Mouse (Mus musculus) heart, embryonic 11.5 days (tissue): ENCODE measurements around the gene Col27a1. TPM values are rescaled to one million over a fixed set of nuclear protein-coding genes. Genes with fewer than 3 reads are reported as not detected.

Source experiments
- ATAC-seq: fragments of 200-750 bp; cut with Nextera tagmentation; replicated peaks from 2 replicates; pipeline ENCODE4 v1.8.0; 2017; ENCODE audit warnings: moderate library complexity; ENCODE audit not compliant: insufficient number of reproducible peaks, low FRiP score, low TSS enrichment
- H3K27ac ChIP-seq: fragments of 300-500 bp; sonication (generic); 2 replicates; pipeline ENCODE4 v1.5.1; 2014; ENCODE audit warnings: mild to moderate bottlenecking, low read depth, low read length
- H3K27me3 ChIP-seq: fragments of 300-500 bp; sonication (generic); 2 replicates; pipeline ENCODE4 v1.6.1; 2014; ENCODE audit warnings: mild to moderate bottlenecking, low read length, mixed read lengths; ENCODE audit not compliant: control insufficient read depth, insufficient read depth
- H3K36me3 ChIP-seq: fragments of 300-500 bp; sonication (generic); 2 replicates; pipeline ENCODE4 v1.6.1; 2014; ENCODE audit warnings: mild to moderate bottlenecking, low read length, moderate library complexity, mixed read lengths; ENCODE audit not compliant: control insufficient read depth, insufficient read depth
- H3K4me1 ChIP-seq: fragments of 300-500 bp; sonication (generic); 2 replicates; pipeline ENCODE4 v1.6.1; 2014; ENCODE audit warnings: low read length; ENCODE audit not compliant: control insufficient read depth, insufficient read depth
- H3K4me2 ChIP-seq: fragments of 300-500 bp; sonication (generic); 2 replicates; pipeline ENCODE4 v1.6.1; 2014; ENCODE audit warnings: mild to moderate bottlenecking, moderate library complexity
- H3K4me3 ChIP-seq: fragments of 300-500 bp; sonication (generic); 2 replicates; pipeline ENCODE4 v1.5.1; 2014; ENCODE audit warnings: low read depth, low read length
- H3K9ac ChIP-seq: fragments of 300-500 bp; sonication (generic); 2 replicates; pipeline ENCODE4 v1.6.1; 2014; ENCODE audit warnings: mild to moderate bottlenecking, low read depth, low read length, moderate library complexity
- H3K9me3 ChIP-seq: fragments of 300-500 bp; sonication (generic); replicated peaks from 2 replicates; pipeline ENCODE4 v1.6.1; 2016; ENCODE audit warnings: low read length; ENCODE audit not compliant: control insufficient read depth
- WGBS: fragments of 180-500 bp; shearing (Covaris S2); extraction: QIAGEN DNeasy Blood & Tissue Kit; methylation state at CpG from one replicate; pipeline ENCODE4 v1.1.7; 2014; ENCODE audit not compliant: insufficient replicate concordance; 5-methylcytosine and 5-hydroxymethylcytosine counted together
- polyA plus RNA-seq: library from polyadenylated mRNA; unstranded; fragments of >200 nt; fragmentation: Nextera tagmentation; extraction: Ambion mirVana; gene quantifications from 2 replicates; pipeline ENCODE4 v1.2.1, GENCODE M21; 2014

Gene Col27a1
- polyA plus RNA-seq, 1 experiment from 2014 or later, result 3.4 TPM

DNA sequence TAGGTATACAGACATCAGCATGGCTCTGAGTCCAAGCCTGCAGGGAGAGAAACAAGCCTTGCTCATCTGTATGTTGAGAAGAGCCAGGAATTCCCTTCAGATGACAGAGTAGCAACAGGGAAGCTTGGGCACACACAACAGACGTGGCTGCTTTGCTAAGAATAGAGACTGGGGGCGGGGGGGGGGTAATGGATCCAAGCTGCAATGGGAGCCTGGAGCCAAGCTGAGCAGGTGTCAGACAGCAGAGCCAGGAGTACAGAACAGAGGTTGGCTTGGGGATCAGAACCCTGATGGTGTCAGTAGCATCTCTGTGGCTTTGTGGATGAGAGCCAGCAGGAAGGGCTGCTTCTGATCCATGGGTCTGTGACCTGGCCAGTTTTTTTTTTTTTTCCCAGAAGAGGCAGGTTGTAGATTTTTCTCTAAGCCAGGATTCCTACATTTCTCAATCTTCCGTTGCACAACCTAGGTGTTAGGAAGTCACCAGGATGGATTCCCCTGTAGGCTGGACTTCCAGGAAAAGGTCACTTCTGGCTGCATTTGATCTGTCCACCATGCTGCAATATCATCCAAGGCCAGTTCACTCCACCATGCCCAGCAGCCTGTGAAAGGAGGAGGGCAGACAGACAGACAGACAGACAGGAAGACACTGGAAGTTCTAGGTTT is 124.7 kb downstream of the Col27a1 start:
- no peak for ATAC-seq
- H3K27ac ChIP-seq, result no peak overlapping the region
- H3K36me3 ChIP-seq, result no peaks in the 10 kb centered on the region
- no peaks in the 10 kb centered on the region for H3K4me1 ChIP-seq
- WGBS, result 58% methylated on average over 3 of the region's 3 CpGs
- H3K4me3 ChIP-seq, result no peak overlapping the region
- H3K9ac ChIP-seq, result no peak overlapping the region
- no peaks in the 10 kb centered on the region for H3K27me3 ChIP-seq
- no peak overlapping the region for H3K4me2 ChIP-seq
- H3K9me3 ChIP-seq, result no peaks in the 10 kb centered on the region

DNA sequence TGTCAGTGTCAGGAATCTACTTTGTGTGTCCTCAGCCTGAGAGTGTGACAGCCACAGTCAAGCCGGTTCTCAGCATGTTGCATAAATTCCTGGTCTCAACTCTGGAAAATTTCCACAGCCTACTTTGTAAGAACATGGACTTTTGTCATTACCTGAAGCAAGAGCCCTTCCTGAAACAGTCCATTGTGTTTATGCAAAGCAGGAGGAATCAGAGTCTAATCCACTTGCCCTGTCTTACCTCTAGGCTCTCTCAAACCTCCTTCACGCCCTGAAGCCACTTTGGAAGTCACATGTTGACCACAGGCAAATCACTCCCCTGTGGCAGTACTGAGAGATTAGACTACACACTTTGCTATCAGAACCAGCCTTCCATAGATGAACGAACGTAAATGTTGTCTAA is 128.7 kb downstream of the Col27a1 start:
- Histone ChIP-seq H3K9ac (no peak overlapping the region), H3K27ac (no peak overlapping the region), H3K9me3 (no peaks in the 10 kb centered on the region), H3K4me1 (no peaks in the 10 kb centered on the region), H3K27me3 (no peaks in the 10 kb centered on the region), H3K4me3 (no peak overlapping the region), H3K36me3 (no peaks in the 10 kb centered on the region), H3K4me2 (no peak overlapping the region)
- ATAC-seq, result no peak
- 66% methylated on average over 4 of the region's 4 CpGs for WGBS

DNA sequence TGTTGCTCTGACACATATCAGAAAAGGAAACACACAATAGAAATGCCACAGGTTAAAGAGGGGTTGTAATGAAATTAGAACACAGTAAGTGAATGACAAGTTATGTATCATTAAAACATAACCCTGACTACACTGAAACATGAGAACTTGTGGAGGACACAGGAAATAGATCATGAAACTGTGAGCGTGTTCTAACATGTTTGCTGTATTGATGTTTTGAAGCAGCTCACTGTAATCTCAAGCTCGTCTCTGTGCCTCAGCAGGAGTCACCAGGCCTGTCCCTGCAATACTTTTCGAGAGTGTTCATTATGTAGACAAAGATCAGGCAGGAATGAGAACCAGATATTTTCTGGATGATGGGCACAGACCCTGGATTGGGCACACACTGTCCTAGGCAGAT is 129.8 kb downstream of the Col27a1 start:
- Histone ChIP-seq H3K27ac (no peak overlapping the region), H3K27me3 (no peaks in the 10 kb centered on the region), H3K36me3 (no peaks in the 10 kb centered on the region), H3K4me3 (no peak overlapping the region), H3K9ac (no peak overlapping the region), H3K9me3 (no peaks in the 10 kb centered on the region), H3K4me2 (no peak overlapping the region), H3K4me1 (no peaks in the 10 kb centered on the region)
- WGBS, result 60% methylated on average over 3 of the region's 3 CpGs
- no peak for ATAC-seq

DNA sequence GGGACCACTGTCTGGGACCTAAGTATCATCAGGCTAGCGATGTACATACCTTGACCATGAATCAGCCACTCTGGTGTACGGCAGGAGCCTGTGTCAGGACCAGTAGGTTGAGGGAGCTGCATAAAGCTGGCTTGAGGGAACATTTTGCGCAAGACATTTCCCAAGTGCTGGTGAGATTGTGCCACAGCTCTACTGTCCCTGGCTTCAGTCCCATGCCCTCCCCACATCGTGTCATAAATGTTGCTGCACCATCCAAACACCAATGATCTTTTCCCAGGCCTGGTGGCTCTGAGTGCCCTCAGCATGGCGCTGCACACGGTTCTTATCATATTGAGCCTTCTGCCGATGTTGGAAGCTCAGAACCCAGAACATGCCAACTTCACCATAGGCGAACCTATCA is 130.5 kb downstream of the Col27a1 start, which contains the start of gene Orm1:
Gene Orm1, plus strand, starts transcription at position 266 of the 400 bp plus-strand sequence.
- H3K9me3 ChIP-seq, result no peaks in the 10 kb centered on the region
- 74% methylated on average over 8 of the region's 8 CpGs for WGBS
- no peak for ATAC-seq

DNA sequence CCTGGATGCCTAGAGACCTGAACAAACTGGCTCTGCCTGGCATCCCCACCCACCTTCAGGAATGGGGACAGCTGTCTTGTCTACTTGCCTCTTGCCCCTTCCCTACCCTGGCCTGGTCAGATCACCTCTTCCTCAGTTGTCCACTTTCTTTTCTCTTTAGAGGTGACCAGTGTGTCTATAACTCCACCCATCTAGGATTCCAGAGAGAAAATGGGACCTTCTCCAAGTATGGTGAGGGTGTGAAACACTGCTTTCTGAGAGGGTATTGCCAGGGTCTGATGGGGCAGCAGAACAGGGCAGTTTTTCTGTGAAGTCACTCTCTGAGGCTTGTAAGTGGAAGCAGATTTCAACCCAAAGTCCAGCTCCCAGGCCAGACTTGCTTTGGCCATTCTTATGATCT is 131.5 kb downstream of the Col27a1 start:
- 0 out of 2 replicates have a peak, but pooled peaks cover 3% of the 10 kb centered on the region for H3K27me3 ChIP-seq
- no peak for ATAC-seq
- no peak overlapping the region for H3K27ac ChIP-seq
- no peak overlapping the region for H3K9ac ChIP-seq
- no peak overlapping the region for H3K4me3 ChIP-seq
- no peaks in the 10 kb centered on the region for H3K36me3 ChIP-seq
- no peak overlapping the region for H3K4me2 ChIP-seq
- no peaks in the 10 kb centered on the region for H3K9me3 ChIP-seq
- H3K4me1 ChIP-seq, result no peaks in the 10 kb centered on the region

More for the DNA sequence above, 130.5 kb downstream of the Col27a1 start, which contains the start of gene Orm1:
- H3K4me1 ChIP-seq, result no peaks in the 10 kb centered on the region
- H3K27me3 ChIP-seq, result no peaks in the 10 kb centered on the region
- no peak within 1 kb of the TSS for H3K9ac ChIP-seq
- no peak within 1 kb of the TSS for H3K4me2 ChIP-seq
- no peak within 1 kb of the TSS for H3K27ac ChIP-seq
- no peak within 1 kb of the TSS for H3K4me3 ChIP-seq
- no peaks in the 10 kb centered on the region for H3K36me3 ChIP-seq

DNA sequence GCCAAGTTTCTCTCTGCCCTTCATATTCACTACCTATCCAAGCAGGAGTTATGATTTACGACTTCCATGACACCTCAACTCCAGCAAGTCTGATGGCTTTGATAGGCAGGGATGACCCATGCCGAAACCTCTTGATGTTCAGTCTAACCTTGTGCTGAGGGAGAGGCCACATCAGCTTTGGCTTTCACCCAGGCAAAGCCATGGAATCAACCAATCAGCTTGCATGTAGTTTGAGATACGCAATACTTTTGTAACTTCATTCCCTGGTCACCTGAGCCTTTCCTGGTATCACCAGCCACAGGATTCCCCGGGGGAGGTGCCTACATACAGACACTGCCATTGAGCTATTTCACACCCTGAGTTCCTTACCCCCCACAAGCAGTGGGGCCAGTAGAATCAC is 132.9 kb downstream of the Col27a1 start:
- Histone ChIP-seq H3K9ac (no peak overlapping the region), H3K9me3 (no peaks in the 10 kb centered on the region), H3K27me3 (0 out of 2 replicates have a peak, but pooled peaks cover 3% of the 10 kb centered on the region), H3K4me3 (no peak overlapping the region), H3K27ac (no peak overlapping the region), H3K36me3 (no peaks in the 10 kb centered on the region), H3K4me1 (no peaks in the 10 kb centered on the region), H3K4me2 (no peak overlapping the region)
- 74% methylated on average over 4 of the region's 4 CpGs for WGBS
- ATAC-seq, result no peak

DNA sequence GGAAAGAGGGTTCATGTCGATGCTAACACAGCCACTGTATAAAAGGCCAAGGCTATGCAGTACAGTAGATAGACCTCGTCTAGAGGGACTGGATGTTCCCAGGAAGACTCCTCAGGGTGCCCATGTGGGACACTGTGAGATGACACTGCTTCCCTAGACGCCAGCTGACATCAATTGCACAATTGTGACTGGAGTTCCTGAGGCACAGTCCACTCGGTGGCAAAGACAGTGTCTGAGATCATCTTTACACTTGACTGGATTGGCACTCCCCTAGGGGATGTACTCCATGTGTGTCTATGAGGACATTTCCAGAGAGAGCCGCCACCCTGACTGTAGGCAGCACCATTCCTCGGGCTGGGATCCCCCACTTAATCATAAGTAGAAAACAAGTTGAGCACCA is 134.7 kb downstream of the Col27a1 start:
- Histone ChIP-seq H3K4me3 (no peak overlapping the region), H3K4me1 (no peaks in the 10 kb centered on the region), H3K9me3 (no peaks in the 10 kb centered on the region), H3K27ac (no peak overlapping the region), H3K36me3 (no peaks in the 10 kb centered on the region), H3K27me3 (0 out of 2 replicates have a peak, but pooled peaks cover 3% of the 10 kb centered on the region), H3K9ac (no peak overlapping the region), H3K4me2 (no peak overlapping the region)
- 66% methylated on average over 6 of the region's 6 CpGs for WGBS
- ATAC-seq, result no peak

DNA sequence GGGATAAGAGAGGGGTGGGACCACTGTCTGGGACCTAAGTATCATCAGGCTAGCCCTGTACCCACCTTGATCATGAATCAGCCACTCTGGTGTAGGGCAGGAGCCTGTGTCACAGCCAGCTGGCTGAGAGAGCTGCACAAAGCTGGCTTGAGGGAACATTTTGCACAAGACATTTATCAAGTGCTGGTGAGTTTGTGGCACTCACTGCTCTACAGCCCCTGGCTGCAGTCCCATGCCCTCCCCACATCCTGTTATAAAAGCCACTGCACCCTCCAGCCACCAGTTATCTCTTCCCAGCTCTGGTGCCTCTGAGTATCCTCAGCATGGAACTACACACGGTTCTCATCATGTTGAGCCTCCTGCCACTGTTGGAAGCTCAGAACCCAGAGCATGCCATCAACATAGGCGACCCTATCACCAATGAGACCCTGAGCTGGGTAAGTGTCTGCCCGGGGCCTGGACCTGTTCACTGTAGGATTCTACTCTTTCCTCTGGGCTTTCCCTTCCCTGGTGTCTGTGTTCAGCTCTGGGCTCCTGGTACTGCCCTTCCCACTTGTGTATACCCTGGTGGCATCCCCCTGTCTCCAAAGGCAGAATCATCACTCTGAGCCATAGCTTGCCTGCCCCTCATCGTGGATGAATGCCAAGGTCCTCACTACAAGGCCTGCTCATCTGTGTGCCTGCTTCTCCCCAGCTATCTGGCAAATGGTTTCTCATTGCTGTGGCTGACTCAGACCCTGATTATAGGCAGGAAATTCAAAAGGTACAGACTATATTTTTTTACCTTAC is 142.3 kb downstream of the Col27a1 start, which contains the start of gene Orm3:
Gene Orm3, plus strand, starts transcription at position 286 of the 789 bp plus-strand sequence.
- no peak within 1 kb of the TSS for H3K27ac ChIP-seq
- H3K9me3 ChIP-seq, result no peaks in the 10 kb centered on the region
- H3K36me3 ChIP-seq, result no peaks in the 10 kb centered on the region
- H3K4me2 ChIP-seq, result no peak within 1 kb of the TSS
- 63% methylated on average over 4 of the region's 4 CpGs for WGBS
- H3K27me3 ChIP-seq, result no peaks in the 10 kb centered on the region
- ATAC-seq, result no peak
- no peak within 1 kb of the TSS for H3K4me3 ChIP-seq
- no peak within 1 kb of the TSS for H3K9ac ChIP-seq
- 0 out of 2 replicates have a peak, but pooled peaks cover 5% of the 10 kb centered on the region for H3K4me1 ChIP-seq
